Mouse (Mus musculus) small intestine, adult 2 months (tissue): ENCODE data around the gene Rps6ka1. TPM values are rescaled to one million over a fixed set of nuclear protein-coding genes. Genes with fewer than 3 reads are reported as not detected.
A peak's percentile ranks its signal among the peaks of the same experiment; 100 is the strongest.

Experiments used
- H3K27ac ChIP-seq: fragments of 200-500 bp; 2 replicates; pipeline ENCODE4 v1.5.1; 2012; ENCODE audit warnings: low read depth, low read length, control low read depth, inconsistent platforms; ENCODE audit not compliant: insufficient read depth
- H3K27me3 ChIP-seq: fragments of 200-500 bp; 2 replicates; pipeline ENCODE4 v1.6.1; 2012; ENCODE audit warnings: mild to moderate bottlenecking, moderate library complexity, low read length, inconsistent platforms; ENCODE audit not compliant: control insufficient read depth, insufficient read depth
- H3K36me3 ChIP-seq: fragments of 200-500 bp; 2 replicates; pipeline ENCODE4 v1.6.1; 2012; ENCODE audit warnings: mild to moderate bottlenecking, low read length, control low read depth, inconsistent platforms; ENCODE audit not compliant: control insufficient read depth, insufficient read depth
- H3K4me1 ChIP-seq: fragments of 200-500 bp; 2 replicates; pipeline ENCODE4 v1.6.1; 2012; ENCODE audit warnings: low read length, inconsistent platforms, mixed read lengths; ENCODE audit not compliant: control insufficient read depth, insufficient read depth, insufficient read length
- H3K4me3 ChIP-seq: fragments of 200-500 bp; 2 replicates; pipeline ENCODE4 v1.5.1; 2012; ENCODE audit warnings: low read depth, mild to moderate bottlenecking, control low read depth, inconsistent platforms, low read length, moderate library complexity
- CTCF ChIP-seq: fragments of 200-500 bp; IDR thresholded peaks from 2 replicates; pipeline ENCODE4 v1.5.1; 2012; ENCODE audit warnings: low read depth, mild to moderate bottlenecking, control low read depth, inconsistent platforms, low read length, moderate library complexity, mixed read lengths; ENCODE audit not compliant: insufficient replicate concordance, insufficient read length; ENCODE audit errors: extremely low read depth
- POLR2A ChIP-seq: fragments of 200-500 bp; IDR thresholded peaks from 2 replicates; pipeline ENCODE4 v1.6.1; 2012; ENCODE audit warnings: low read depth, mild to moderate bottlenecking, control low read depth, inconsistent platforms, low read length, moderate library complexity
- WGBS: fragments of 180-500 bp; shearing (Covaris S2); methylation state at CpG from one replicate; pipeline ENCODE4 v1.1.7; 2018; 5-methylcytosine and 5-hydroxymethylcytosine counted together
- polyA plus RNA-seq: library from polyadenylated mRNA; depleted of rRNA; stranded (reverse); fragments of >200 nt; gene quantifications from 2 replicates; pipeline ENCODE4 v1.2.3, GENCODE M21; 2012

Gene Rps6ka1
- polyA plus RNA-seq, 1 experiment, result 220 TPM

- H3K27me3 ChIP-seq, result no peaks in the 10 kb centered on the region
- TF ChIP-seq CTCF (no peak), POLR2A (no peak)
- peaks cover 52% of the 10 kb centered on the region for H3K4me1 ChIP-seq
- H3K27ac ChIP-seq, result peak overlapping the region; percentile 94
- WGBS, result 34% methylated on average over 4 of the region's 4 CpGs
- peaks cover 30% of the 10 kb centered on the region for H3K36me3 ChIP-seq
- peak overlapping the region; percentile 1; the same call in 1 of the 2 replicates for H3K4me3 ChIP-seq
Observed at GRCm38 (mm10) chr4:133881399-133881798, 6.2 kb downstream of the Rps6ka1 start.

- Histone ChIP-seq H3K36me3 (peaks cover 43% of the 10 kb centered on the region), H3K4me1 (peaks cover 39% of the 10 kb centered on the region), H3K27ac (peak overlapping the region; percentile 94), H3K4me3 (no peak overlapping the region), H3K27me3 (no peaks in the 10 kb centered on the region)
- TF ChIP-seq POLR2A (peak; percentile 2; the same call in 1 of the 2 replicates), CTCF (no peak)
- WGBS, result 19% methylated on average over 12 of the region's 12 CpGs
Observed at GRCm38 (mm10) chr4:133879145-133879902, 8.3 kb downstream of the Rps6ka1 start.

GRCm38 (mm10) chr4:133877850-133878755, 9.5 kb downstream of the Rps6ka1 start:
- H3K27me3 ChIP-seq, result no peaks in the 10 kb centered on the region
- H3K27ac ChIP-seq, result peak overlapping the region; percentile 97
- peaks cover 31% of the 10 kb centered on the region for H3K4me1 ChIP-seq
- 61% methylated on average over 14 of the region's 14 CpGs for WGBS
- H3K36me3 ChIP-seq, result peaks cover 46% of the 10 kb centered on the region
- peak; percentile 79; the same call in 1 of the 2 replicates for TF ChIP-seq CTCF
- TF ChIP-seq POLR2A, result no peak
- no peak overlapping the region for H3K4me3 ChIP-seq

- Histone ChIP-seq H3K36me3 (peaks cover 58% of the 10 kb centered on the region), H3K27me3 (no peaks in the 10 kb centered on the region), H3K27ac (peak overlapping the region; percentile 32), H3K4me3 (0 out of 2 replicates have a peak overlapping the region, but pooled peaks have one; percentile 1), H3K4me1 (peaks cover 11% of the 10 kb centered on the region)
- TF ChIP-seq POLR2A (no peak), CTCF (no peak)
- 84% methylated on average over 13 of the region's 13 CpGs for WGBS
Observed at GRCm38 (mm10) chr4:133874865-133875517, 12.6 kb downstream of the Rps6ka1 start.

GRCm38 (mm10) chr4:133873926-133874864, 13.4 kb downstream of the Rps6ka1 start:
- peaks cover 65% of the 10 kb centered on the region for H3K36me3 ChIP-seq
- WGBS, result 68% methylated on average over 17 of the region's 17 CpGs
- peaks cover 11% of the 10 kb centered on the region for H3K4me1 ChIP-seq
- peak overlapping the region; percentile 68 for H3K27ac ChIP-seq
- TF ChIP-seq CTCF (no peak), POLR2A (no peak)
- no peaks in the 10 kb centered on the region for H3K27me3 ChIP-seq
- H3K4me3 ChIP-seq, result peak overlapping the region; percentile 52

- no peaks in the 10 kb centered on the region for H3K27me3 ChIP-seq
- peak overlapping the region; percentile 52 for H3K4me3 ChIP-seq
- TF ChIP-seq CTCF, result no peak
- no peak for TF ChIP-seq POLR2A
- peak overlapping the region; percentile 68; the same call in 1 of the 2 replicates for H3K27ac ChIP-seq
- whole genome bisulfite sequencing, result 77% methylated on average over 4 of the region's 4 CpGs
- peaks cover 70% of the 10 kb centered on the region for H3K36me3 ChIP-seq
- peaks cover 10% of the 10 kb centered on the region for H3K4me1 ChIP-seq
Observed at GRCm38 (mm10) chr4:133873431-133873851, 14.2 kb downstream of the Rps6ka1 start.
